Mouse (Mus musculus) mouse trophoblast stem cell (cell line): ENCODE data around the gene Rpl5.
"Not testable (repeated sequence)": the region's sequence is repeated elsewhere in the genome, so short reads cannot be mapped to it uniquely, and the experiment has no call there.

Source experiments
- in situ Hi-C, 2 experiments: fragments of 300-500 bp; cut with MseI, MboI; formaldehyde crosslinking; loops; 2 replicates in 1 of 2; 3 replicates in 1 of 2; pipeline ENCODE4 v1.15.1; 2025

Gene Rpl5

GRCm38 (mm10) chr5:107900206-107901013 lies at the start of gene Rpl5:
Rpl5 (plus strand) TSS chr5:107900502.
- in situ Hi-C loops: no loop called here

- in situ Hi-C loops: no loop called here
These were observed 46.5 kb upstream of the Rpl5 start for GRCm38 (mm10) chr5:107853807-107854206.

- in situ Hi-C loops: no loop called here
These were observed 45.7 kb upstream of the Rpl5 start for GRCm38 (mm10) chr5:107854556-107854955.

GRCm38 (mm10) chr5:107855546-107855945 lies 44.8 kb upstream of the Rpl5 start:
- in situ Hi-C loops: no loop called here

- in situ Hi-C loops: no loop called here
These were observed 41.3 kb upstream of the Rpl5 start for GRCm38 (mm10) chr5:107858963-107859362.

GRCm38 (mm10) chr5:107863971-107864370 lies 36.3 kb upstream of the Rpl5 start:
- in situ Hi-C loops: no loop called here

GRCm38 (mm10) chr5:107866127-107867126 lies 33.9 kb upstream of the Rpl5 start:
- in situ Hi-C loops: no loop called here

GRCm38 (mm10) chr5:107867970-107868904 lies 32.1 kb upstream of the Rpl5 start:
- in situ Hi-C loops: no loop called here

- in situ Hi-C loops: no loop called here
These were observed 31.3 kb upstream of the Rpl5 start for GRCm38 (mm10) chr5:107868905-107869424.

GRCm38 (mm10) chr5:107869701-107870100 lies 30.6 kb upstream of the Rpl5 start:
- in situ Hi-C loops: no loop called here

- in situ Hi-C loops: no loop called here
These were observed 27.0 kb upstream of the Rpl5 start for GRCm38 (mm10) chr5:107873330-107873729.

GRCm38 (mm10) chr5:107873886-107874302 lies 26.4 kb upstream of the Rpl5 start:
- in situ Hi-C loops: no loop called here

GRCm38 (mm10) chr5:107874561-107875260 lies 25.6 kb upstream of the Rpl5 start, which contains the start of gene Evi5:
Evi5 (minus strand) TSS chr5:107875107.
- in situ Hi-C loops: no loop called here

GRCm38 (mm10) chr5:107875261-107875611 lies 25.1 kb upstream of the Rpl5 start:
- in situ Hi-C loops: no loop called here

GRCm38 (mm10) chr5:107877053-107877452 lies 23.2 kb upstream of the Rpl5 start:
- in situ Hi-C loops: no loop called here

GRCm38 (mm10) chr5:107880710-107881109 lies 19.6 kb upstream of the Rpl5 start:
- in situ Hi-C loops: no loop called here

- in situ Hi-C loops: no loop called here
These were observed 10.1 kb upstream of the Rpl5 start for GRCm38 (mm10) chr5:107889994-107890888.

GRCm38 (mm10) chr5:107891515-107891914 lies 8.8 kb upstream of the Rpl5 start:
- in situ Hi-C loops: not testable (repeated sequence)

- in situ Hi-C loops: no loop called here
These were observed 5.6 kb upstream of the Rpl5 start for GRCm38 (mm10) chr5:107894676-107895075.
